Mouse (Mus musculus) cerebellum, postnatal 4 days (tissue): ENCODE measurements around the gene Casc4.

Experiments used
- DNase-seq, 2 experiments: peaks; one replicate each; pipeline ENCODE4 v3.0.0; 2022; ENCODE audit warnings: low spot score in 2 of 2, mixed read lengths in 1 of 2

Casc4 gene

DNA sequence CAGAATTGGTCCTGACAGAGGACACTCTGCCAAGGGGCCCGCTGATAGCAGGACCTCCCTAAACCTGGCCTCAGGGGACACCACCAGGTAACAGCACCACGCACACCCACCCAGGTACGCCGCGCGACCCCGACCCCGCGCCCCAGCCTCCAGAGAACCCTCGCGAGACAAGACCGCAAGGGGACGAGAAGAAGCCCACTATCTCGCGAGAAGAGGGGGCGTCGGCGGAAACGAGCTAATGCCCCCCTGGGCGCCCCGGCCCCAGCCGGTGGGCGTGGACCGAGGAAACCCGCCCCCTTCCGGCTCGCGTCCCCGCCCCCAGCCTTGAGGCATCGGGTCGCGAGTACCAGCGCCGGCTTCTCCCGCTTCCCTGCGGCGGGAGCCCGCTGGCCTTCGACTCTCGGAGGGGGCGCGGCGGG lies at the start of gene Casc4:
Gene Casc4, plus strand, starts transcription at position 339 of the 419 bp plus-strand sequence.
- peak; percentile 92 to 97 for DNase-seq

GRCm38 (mm10) chr2:121821787-121822186 lies 45.0 kb upstream of the Casc4 start:
- no peak for DNase-seq

DNA sequence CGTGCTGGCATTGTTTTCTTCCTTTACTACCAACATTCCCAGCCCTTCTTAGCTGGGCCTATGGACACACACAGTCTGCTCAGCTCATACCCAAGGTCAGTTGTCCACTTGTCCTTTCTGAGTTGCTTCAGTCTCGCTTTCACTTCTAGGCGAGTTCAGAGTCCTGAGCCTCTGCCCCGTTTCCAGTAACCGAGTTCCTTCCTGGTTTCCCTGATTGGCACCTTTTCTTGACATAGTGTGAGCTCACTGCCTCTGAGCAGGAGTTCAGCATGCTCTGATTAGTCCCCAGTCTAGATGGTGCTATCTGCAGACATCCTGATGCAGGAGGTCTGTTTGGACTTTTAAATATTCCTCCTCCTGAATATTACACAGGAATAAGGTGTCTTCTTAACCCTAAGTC lies 42.1 kb upstream of the Casc4 start:
- no peak for DNase-seq

DNA sequence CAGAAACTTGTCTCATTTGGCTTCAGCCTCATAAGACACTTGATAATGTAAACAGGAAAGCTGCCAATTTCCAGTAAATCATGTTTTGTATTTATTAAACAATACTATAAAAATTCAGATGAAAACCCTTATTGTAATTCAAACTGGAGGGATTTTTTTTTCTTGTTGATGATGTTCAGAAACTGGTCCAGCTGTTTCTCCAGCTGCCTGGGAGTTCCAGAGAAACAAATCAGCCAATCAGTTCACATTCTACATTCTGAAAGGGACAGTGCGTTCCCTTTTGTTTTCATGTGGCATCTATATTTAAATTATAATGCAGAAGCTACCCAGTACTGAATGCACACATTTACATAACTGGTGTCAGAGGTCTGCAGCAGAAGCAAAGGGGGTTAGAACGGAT lies 40.6 kb upstream of the Casc4 start:
- no peak for DNase-seq

- no peak for DNase-seq
Measured at GRCm38 (mm10) chr2:121828411-121828810, 38.4 kb upstream of the Casc4 start.

DNA sequence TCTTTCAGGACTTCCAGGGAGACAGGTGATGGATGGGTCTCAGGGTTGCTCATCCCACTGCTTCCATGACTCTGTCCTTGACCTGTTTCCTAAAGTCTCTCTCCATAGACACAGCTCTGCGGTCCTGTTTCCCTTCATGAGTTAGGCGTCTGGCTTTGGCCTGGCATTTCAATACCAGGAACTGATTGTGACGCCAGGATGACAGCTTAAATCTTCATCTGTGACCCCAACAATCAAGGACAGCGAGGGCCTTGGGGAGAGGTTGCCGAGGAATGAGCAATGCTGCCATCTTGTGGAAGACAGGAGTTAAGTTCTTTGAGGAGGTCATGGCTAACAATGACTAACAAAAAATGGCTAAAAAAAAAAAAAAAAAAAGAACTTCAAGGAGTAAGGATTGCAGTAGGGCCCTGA lies 34.3 kb upstream of the Casc4 start:
- DNase-seq = peak; percentile 28 to 36

DNA sequence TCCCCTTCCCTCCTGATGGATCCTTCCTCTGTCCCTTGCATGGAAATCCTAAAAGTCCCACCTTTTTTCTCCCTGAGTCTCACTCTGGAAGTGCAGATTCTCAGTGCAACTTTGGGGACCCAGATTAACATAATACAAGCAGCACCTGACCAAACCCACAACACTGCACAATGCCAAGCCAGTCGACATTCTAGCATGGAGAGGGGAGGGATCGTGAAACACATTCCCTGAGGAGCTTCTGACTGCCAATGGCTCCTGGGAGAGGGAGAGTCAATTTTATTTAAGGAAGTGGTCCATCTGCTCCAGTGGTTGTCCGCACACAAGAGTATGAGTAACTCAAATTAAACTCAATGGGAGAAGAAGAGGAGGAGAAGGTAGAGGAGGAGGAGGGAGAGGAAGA lies 31.8 kb upstream of the Casc4 start:
- DNase-seq = no peak

DNA sequence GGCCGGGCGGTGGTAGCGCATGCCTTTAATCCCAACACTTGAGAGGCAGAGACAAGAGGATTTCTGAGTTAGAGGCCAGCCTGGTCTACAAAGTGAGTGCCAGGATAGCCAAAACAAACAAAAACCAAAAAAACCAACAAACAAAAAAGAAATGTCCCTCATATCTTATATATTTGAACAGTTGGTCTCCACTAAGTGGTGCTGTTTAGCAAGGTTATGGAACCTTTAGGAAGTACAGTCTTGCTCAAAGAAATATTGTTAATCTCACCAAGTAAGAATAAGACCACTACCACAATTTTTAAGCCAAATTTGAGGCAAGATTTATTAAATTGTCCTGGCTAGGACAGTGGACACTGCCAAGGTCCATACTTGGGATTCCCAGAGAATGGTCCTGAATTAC lies 25.3 kb upstream of the Casc4 start:
- no peak for DNase-seq

GRCm38 (mm10) chr2:121842249-121842648 lies 24.5 kb upstream of the Casc4 start:
- no peak for DNase-seq

DNA sequence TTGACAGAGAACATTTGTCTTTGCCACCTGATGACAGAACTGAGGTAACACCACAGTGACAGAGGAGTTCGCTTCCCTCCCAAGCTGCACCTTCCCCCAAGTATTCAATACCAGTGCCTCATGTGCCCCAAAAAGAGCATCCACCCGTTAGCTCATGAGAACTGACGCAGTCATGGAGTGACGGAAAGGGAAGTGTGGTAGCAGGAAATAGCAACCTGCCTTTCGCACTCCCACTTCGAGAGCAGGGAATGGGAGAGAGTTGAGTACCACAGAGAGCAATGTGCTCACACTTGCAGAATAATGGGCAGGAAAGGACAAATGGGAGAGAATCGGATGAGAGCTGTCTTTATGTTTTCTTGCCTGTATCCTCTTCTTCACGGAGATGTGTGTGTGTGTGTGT lies 20.7 kb upstream of the Casc4 start:
- no peak for DNase-seq

DNA sequence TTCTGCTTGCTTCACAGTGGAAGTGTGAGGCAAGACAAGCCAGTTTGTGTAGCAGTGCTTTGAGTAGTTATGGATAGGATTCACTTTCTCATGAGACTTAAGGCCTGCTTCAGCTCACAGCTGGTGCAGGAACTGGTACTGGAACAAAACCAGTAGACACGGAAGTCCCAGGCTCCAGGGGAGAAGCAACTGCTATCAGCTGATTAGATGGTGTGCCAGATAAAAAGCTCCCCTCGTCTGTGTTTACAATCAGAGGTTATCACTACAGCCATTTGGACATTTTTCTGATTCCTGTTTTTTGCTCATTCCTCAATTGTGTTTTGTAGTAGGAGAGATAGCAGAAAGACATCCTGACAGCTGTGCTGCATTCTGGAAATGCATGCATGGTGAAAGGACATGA lies 14.7 kb upstream of the Casc4 start:
- DNase-seq = no peak

- no peak for DNase-seq
Measured at GRCm38 (mm10) chr2:121853974-121854373, 12.8 kb upstream of the Casc4 start.

DNA sequence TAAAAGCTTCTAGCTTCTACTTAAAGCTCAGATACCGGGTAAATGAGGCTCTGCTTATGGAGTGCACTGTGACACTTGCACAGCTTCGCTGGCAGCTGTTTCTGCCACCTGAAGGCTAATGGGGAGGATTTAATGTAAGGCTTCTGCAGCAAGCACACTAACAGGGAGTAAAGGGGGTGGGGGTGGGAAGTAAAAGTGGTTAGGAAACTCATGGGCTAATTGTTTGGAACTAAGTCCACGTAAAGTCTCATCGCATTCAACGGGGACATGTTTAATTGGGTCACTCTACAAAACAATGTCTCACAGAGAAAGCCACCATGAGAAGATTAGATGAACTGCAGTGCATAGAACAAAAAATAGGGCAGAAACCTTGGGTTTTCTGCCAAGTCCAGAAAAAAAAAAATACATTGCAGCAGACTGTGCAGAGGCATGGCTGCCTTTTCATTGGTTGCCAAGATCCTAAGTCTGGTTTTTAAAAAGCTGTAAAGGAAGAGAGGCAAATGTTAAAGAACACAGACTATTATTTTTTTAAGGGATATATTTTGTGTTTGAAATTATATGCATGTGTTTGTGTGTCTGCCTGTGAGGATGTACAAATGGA lies 7.3 kb upstream of the Casc4 start:
- no peak for DNase-seq

DNA sequence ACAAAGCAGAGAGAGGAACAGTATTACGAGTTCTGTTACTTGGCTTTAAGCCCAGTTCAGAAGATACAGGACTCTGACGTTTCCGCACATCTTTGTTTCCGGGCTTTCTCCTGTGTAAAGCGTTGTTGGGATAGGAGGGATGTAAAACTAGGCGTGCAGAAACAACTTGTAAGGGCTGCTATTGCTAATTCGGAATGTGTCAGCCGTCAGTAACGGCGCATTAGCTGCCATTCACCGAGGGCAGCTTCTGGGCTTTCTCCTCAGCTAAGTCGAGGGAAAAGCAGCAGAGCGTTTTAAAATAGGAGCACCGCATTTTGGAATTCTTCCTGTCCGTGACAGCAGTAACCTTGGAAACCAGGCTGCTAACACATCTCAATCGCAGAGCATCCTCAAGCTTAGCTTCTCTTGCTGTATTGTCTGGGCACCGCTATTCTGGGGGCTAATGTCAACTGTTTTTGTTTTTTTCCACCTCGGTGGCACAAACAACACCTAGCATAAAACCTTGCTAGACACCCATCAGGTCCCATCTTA lies 634 bp upstream of the Casc4 start:
- DNase-seq = no peak

DNA sequence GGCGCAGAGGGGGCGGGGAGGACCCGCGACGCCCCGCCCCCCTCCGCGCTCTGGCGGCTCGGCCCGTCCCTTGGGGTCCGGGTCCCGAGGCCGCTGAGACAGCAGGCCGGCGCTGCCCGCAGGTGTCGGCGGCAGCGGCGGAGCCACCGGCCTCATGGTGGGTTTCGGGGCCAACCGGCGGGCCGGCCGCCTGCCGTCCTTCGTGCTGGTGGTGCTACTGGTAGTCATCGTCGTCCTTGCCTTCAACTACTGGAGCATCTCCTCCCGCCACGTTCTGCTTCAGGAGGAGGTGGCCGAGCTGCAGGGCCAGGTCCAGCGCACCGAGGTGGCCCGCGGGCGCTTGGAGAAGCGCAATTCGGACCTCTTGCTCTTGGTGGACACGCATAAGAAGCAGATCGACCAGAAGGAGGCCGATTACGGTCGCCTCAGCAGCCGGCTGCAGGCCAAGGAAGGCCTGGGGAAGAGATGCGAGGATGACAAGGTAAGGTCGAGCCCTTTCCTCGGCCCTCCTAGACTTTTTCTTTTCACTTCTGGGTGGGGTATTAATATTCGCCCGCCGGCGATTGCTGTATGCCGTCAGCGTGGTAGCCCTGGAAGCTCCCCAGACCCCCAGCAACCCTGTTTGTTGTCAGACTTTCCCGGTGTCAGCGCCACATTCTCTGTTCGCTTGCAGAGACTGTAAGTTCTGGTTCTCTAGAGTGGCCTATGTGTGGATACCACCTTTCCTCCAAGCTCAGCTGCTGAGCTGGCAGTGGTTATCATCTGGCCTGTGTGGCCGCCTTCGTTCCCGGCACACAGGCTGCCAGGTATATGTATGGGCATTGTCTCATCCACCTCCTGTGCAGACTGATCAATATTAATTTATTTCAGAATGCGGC lies 520 bp downstream of the Casc4 start:
- DNase-seq = no peak

DNA sequence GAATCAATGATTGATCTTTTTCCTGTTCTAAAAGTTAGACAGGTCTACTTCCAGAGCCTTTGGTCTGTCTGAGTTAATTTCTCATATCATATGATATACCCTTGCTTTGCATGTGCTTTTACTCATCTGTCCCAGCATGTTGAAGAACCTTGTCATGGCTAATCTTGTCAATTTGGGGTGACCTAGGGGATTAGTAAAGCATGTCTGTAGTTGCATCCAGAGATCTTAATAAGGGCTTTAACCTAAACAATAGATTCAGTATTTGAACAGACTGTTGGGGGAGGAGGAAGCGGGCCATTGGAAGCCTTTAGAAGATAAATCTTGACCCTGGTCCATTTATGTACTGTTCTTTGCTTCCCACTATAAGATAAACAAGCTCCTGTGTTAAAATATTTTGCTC lies 12.7 kb downstream of the Casc4 start:
- DNase-seq = no peak

- DNase-seq = no peak
Measured at GRCm38 (mm10) chr2:121885509-121886106, 18.8 kb downstream of the Casc4 start.

GRCm38 (mm10) chr2:121886406-121886805 lies 19.6 kb downstream of the Casc4 start:
- no peak for DNase-seq

DNA sequence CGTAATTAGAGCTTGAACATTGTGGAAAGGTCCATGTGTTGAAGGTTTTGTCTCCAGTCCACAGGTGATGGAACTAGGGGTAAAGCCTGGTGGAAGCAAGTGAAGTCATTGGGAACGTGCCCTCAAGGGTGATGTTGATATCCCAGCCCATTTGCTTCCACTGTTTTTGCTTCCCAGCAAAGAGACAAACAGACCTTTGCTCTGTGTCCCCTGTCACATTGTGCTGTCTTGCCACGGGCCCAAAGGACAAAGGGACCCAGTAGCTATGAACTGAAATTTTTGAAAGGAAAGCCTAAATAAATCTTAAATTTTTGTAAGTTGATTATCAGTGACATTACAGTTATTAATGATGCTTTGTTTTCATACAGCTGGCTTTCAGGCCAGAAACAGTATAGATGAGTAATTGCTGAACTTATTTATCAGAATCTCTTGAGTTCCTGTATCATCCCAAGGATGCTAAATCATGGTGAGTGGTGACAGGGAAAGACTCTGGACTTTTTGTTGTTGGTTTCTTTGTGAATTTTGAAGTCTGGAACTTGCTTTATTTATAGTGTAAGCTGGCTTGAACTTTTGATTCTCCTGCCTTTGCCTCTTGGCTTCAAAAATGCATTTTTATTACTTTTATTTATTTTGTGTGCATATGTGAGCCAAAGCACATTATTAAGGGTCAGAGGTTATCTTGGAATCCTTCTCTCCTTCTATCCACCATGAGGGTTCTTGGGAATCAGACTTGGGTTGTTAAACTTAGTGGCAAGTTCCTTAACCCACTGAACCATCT lies 22.1 kb downstream of the Casc4 start:
- no peak for DNase-seq

- DNase-seq = no peak
Measured at GRCm38 (mm10) chr2:121895261-121895660, 28.5 kb downstream of the Casc4 start.

DNA sequence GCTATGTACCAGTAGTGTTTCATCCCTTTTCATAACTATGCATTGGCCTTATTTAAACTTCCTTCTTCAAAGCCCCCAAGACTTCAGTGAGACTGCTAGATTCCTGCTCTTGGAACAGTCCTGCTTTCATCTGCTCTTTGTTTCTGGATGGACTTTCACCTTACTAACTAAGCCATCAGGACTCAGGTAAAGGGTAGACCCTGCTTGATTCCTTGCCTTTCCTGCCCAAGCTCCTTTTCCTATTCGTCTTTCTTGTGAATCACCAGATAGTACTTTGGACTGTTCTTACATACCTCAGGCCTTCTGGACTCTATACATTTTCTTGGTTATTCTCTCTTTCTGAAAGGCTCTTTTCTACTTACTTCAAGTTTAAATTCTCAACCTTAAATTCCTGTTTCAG lies 30.1 kb downstream of the Casc4 start:
- DNase-seq = no peak

GRCm38 (mm10) chr2:121909975-121910374 lies 43.2 kb downstream of the Casc4 start:
- no peak for DNase-seq
